Mouse (Mus musculus) left cerebral cortex, postnatal 36 days (tissue): ENCODE measurements around the gene Ppfibp2. TPM values are rescaled to one million over a fixed set of nuclear protein-coding genes. Genes with fewer than 3 reads are reported as not detected.

Experiments
- DNase-seq, 2 experiments: peaks; one replicate each; pipeline ENCODE4 v3.0.0; 2021 to 2022; ENCODE audit warnings: low spot score in 2 of 2, mixed read lengths in 1 of 2
- intact Hi-C: fragments of 180-260 bp; cut with DNase I; formaldehyde crosslinking; loops from one replicate; pipeline ENCODE4 v1.15.1; 2025
- total RNA-seq, 2 experiments: library from RNA; stranded (reverse); gene quantifications; 2 replicates each; pipeline ENCODE4 v1.2.3; 2021

Gene Ppfibp2
- total RNA-seq, 2 experiments from 2014 or later, result 5.2 to 7.0 TPM

DNA sequence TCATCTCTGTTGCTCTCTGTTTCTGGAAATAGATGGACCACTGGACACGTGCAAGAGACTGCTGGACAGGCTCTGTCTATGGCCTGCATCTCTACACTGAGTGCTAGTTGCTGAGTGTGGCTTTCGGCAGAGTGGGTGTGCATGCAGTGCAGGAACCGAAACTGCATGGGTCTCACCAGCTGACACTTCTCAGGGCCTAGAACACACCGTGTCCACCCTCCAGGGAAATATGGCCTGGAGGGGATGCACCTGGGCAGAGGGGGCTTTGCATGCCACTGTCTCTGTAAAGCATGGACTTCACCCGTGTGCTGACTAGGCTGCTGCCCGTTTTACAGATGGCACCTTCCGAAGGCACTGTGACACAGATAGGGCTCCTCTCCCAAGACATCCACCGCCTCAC lies 151.0 kb downstream of the Ppfibp2 start:
- DNase-seq, result no peak
- intact Hi-C loops, result loop anchor here (10.0 kb wide), 1 partner anchor 531 kb away; no protein-coding TSS in a partner anchor

- no peak for DNase-seq
- intact Hi-C loops, result loop anchor here (10.0 kb wide), 1 partner anchor 533 kb away; no protein-coding TSS in a partner anchor
Observed at GRCm38 (mm10) chr7:107747476-107747875, 152.5 kb downstream of the Ppfibp2 start.

DNA sequence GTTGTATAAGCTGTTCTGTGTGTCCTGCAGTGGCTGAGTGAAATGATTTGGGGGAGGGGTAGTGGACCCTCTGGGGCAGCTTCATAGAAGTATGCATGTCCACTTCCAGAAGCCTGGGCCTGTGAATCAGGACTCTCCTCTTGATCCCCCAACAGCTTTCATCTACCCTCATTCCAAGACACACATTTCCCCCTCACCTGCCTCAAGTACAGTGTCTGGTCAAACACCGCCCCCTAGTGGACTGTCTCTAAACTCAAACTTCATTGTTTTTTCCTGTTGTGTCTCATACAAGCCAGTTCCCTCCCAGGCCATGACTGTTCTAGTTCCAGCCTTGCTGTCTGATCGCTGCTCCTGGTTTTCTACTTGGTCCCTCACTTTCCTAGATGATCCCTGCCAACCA lies 152.9 kb downstream of the Ppfibp2 start:
- intact Hi-C loops, result loop anchor here (2.0 to 10.0 kb wide), 3 partner anchors 31 to 533 kb away; no protein-coding TSS in a partner anchor
- peak in 1 of 2 experiments; percentile 29 for DNase-seq

GRCm38 (mm10) chr7:107749270-107749669 lies 154.3 kb downstream of the Ppfibp2 start:
- intact Hi-C loops, result loop anchor here (2.0 to 10.0 kb wide), 3 partner anchors 30 to 534 kb away; no protein-coding TSS in a partner anchor
- DNase-seq, result no peak

GRCm38 (mm10) chr7:107749721-107750120 lies 154.7 kb downstream of the Ppfibp2 start:
- DNase-seq, result no peak
- intact Hi-C loops, result loop anchor here (2.0 to 10.0 kb wide), 3 partner anchors 29 to 535 kb away; no protein-coding TSS in a partner anchor

- intact Hi-C loops, result no loop called here
- no peak for DNase-seq
Observed at GRCm38 (mm10) chr7:107752031-107752520, 157.1 kb downstream of the Ppfibp2 start.

DNA sequence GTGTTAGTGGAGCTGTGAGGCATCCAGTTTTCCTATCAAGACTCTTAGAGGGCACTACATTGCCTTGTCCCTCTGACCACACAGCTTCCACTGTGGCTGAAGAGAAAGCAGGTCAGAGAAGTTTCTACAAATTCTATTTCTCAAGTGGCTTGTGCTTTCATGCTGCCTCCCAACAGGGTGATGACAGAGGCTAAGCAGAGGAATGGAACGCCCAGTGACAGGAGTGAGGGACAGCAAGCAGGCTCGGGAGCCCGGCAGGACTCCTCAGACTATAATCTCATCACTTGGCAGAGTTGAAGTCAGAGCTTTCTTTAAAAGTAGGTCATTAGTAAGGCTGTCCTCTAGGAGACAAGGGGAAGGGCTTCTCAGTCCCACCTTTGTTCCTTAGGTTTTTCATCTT lies 160.9 kb downstream of the Ppfibp2 start:
- no peak for DNase-seq
- intact Hi-C loops, result no loop called here

- intact Hi-C loops, result no loop called here
- no peak for DNase-seq
Observed at GRCm38 (mm10) chr7:107756748-107757147, 161.7 kb downstream of the Ppfibp2 start.

GRCm38 (mm10) chr7:107757308-107758151 lies 162.5 kb downstream of the Ppfibp2 start, which contains the start of gene Cyb5r2:
Gene Cyb5r2, minus strand, starts transcription at chr7:107758032.
- DNase-seq, result no peak
- intact Hi-C loops, result no loop called here

GRCm38 (mm10) chr7:107770812-107771211 lies 175.8 kb downstream of the Ppfibp2 start:
- DNase-seq, result no peak
- intact Hi-C loops, result no loop called here

DNA sequence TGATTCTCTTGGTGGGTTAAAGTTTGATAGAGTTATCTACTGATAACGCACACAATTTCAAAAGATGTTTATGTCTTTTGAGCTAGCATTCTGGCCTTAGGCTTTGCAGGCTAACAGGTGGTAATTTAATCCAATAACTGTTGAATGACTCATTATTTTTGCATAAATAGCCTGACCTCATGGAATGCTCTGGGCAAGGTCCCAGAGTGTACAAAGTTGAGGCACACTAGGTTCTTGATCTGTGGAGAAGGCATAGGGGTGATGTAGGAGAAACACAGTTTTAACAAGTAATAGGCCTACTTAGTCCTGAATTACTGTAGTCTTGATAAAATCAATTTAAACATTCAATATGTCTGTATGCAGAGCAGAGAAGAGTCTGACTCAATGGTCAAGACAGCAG lies 183.2 kb downstream of the Ppfibp2 start:
- intact Hi-C loops, result loop anchor here (2.0 kb wide), 1 partner anchor 29 kb away; no protein-coding TSS in a partner anchor
- DNase-seq, result no peak

DNA sequence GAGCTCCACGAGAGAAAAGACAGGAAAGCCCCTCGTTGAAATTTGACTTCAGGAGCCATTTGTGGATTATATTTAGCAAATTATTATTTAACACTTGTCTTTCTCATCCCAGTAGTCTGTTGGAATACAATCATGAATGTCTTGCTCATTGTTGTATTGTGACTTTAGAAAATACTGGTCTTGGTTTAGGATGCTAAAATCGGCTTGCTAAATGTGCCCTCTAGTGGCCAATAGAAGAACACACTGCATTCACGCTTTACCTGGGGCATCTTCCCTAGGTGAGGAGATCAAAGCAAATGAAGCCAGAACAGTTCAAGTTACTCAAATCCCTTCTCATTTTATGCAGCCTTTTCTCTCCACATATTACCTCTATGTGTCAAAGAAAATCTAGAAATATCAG lies 184.6 kb downstream of the Ppfibp2 start:
- DNase-seq, result no peak
- intact Hi-C loops, result loop anchor here (2.0 to 5.0 kb wide), 2 partner anchors 31 to 117 kb away; no protein-coding TSS in a partner anchor

DNA sequence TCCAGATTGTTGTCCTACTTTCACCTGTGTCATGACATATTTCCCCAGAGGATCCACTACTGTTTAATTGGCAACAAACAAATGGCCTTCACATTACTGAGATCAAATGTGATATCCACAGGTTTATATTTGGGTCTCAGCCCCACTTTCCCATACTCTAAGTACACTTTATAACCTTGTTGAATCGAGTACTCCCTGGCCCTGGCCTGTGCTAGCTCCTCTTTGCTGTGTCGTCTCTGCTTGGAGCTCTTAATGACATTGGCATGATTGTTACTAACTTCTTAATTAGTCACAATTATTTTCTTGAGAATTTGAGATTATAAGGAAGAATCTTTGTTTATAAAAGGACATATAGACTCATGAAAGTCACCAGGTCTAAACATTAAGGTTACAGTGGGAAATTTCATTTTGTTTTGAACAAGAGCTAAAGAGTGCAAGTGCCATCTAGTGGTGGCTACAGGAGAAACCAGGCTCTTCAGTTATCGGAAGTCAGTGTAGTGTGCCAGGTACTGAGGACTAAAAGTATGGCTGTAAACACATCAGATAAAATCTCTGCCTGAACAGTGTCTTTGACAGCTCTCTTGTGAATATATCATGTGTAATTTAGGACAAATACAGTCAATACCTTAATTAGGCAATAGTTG lies 193.1 kb downstream of the Ppfibp2 start:
- no peak for DNase-seq
- intact Hi-C loops, result no loop called here

DNA sequence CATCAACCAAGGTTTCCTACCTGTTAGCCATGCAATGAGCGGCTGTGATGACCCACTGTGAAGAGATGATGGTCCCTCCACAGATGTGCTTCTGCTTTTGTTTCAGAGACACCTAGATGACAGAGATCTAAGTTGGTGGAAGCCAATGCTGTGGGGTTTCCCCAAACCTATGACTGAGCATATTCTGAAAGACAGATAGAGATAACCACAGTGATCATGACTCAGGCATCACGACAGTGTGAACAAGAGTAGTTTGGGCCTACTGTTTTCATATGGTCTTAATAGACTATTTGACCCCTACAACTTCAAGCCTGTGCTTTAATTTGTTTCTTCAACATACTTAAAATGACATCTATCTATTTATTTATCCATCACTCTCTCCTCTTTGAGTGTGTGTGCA lies 201.5 kb downstream of the Ppfibp2 start:
- intact Hi-C loops, result no loop called here

More for the DNA sequence above, 201.5 kb downstream of the Ppfibp2 start:
- no peak for DNase-seq

Other genes with a start within 250 kb of the Ppfibp2 start
- gene Syt9, start 224.5 kb upstream of the Ppfibp2 start, total RNA-seq, result 10 to 100 TPM in 1 of 2 experiments, 1 to 10 TPM in 1; 7.4 to 10.2 TPM
- 10 to 100 TPM in 1 of 2 experiments, 1 to 10 TPM in 1; 9.2 to 11.2 TPM for gene Olfml1, start 27.8 kb upstream of the Ppfibp2 start, total RNA-seq
- not detected for gene 5330417H12Rik, start 30.0 kb downstream of the Ppfibp2 start, total RNA-seq
- gene Cyb5r2, start 162.8 kb downstream of the Ppfibp2 start, total RNA-seq, result not detected
- gene Ovch2, start 206.0 kb downstream of the Ppfibp2 start, total RNA-seq, result not detected
- gene Olfr467, start 217.1 kb downstream of the Ppfibp2 start, total RNA-seq, result not detected
- not detected for gene Olfr469, start 230.3 kb downstream of the Ppfibp2 start, total RNA-seq